Mouse (Mus musculus) intestine, embryonic 16.5 days (tissue): ENCODE results near the gene Ssh1. TPM values are rescaled to one million over a fixed set of nuclear protein-coding genes. Genes with fewer than 3 reads are reported as not detected.

Source experiments
- ATAC-seq: fragments of 200-750 bp; cut with Nextera tagmentation; 2 replicates; pipeline ENCODE4 v1.8.0; 2017; ENCODE audit warnings: moderate TSS enrichment, moderate library complexity
- H3K27ac ChIP-seq: fragments of 300-500 bp; sonication (generic); 2 replicates; pipeline ENCODE4 v1.5.1; 2014; ENCODE audit warnings: mild to moderate bottlenecking, low read length
- H3K27me3 ChIP-seq: fragments of 300-500 bp; sonication (generic); replicated peaks from 2 replicates; pipeline ENCODE4 v1.6.1; 2014; ENCODE audit warnings: low read length, control low read depth, mixed read lengths; ENCODE audit not compliant: control insufficient read depth, insufficient read depth
- H3K36me3 ChIP-seq: fragments of 300-500 bp; sonication (generic); 2 replicates; pipeline ENCODE4 v1.6.1; 2014; ENCODE audit warnings: low read length, control low read depth; ENCODE audit not compliant: control insufficient read depth, insufficient read depth
- H3K4me1 ChIP-seq: fragments of 300-500 bp; sonication (generic); 2 replicates; pipeline ENCODE4 v1.6.1; 2014; ENCODE audit warnings: low read length, control low read depth, mixed read lengths; ENCODE audit not compliant: control insufficient read depth, insufficient read depth
- H3K4me2 ChIP-seq: fragments of 300-500 bp; sonication (generic); 2 replicates; pipeline ENCODE4 v1.6.1; 2014; ENCODE audit warnings: low read depth, low read length, control low read depth
- H3K4me3 ChIP-seq: fragments of 300-500 bp; sonication (generic); 2 replicates; pipeline ENCODE4 v1.5.1; 2014; ENCODE audit warnings: mild to moderate bottlenecking, low read length
- H3K9ac ChIP-seq: fragments of 300-500 bp; sonication (generic); 2 replicates; pipeline ENCODE4 v1.6.1; 2014; ENCODE audit warnings: low read depth, low read length
- H3K9me3 ChIP-seq: fragments of 300-500 bp; sonication (generic); 2 replicates; pipeline ENCODE4 v1.6.1; 2016; ENCODE audit warnings: low read length, control low read depth; ENCODE audit not compliant: control insufficient read depth
- WGBS: fragments of 180-500 bp; shearing (Covaris S2); extraction: QIAGEN DNeasy Blood & Tissue Kit; methylation state at CpG from one replicate; pipeline ENCODE4 v1.1.7; 2014; 5-methylcytosine and 5-hydroxymethylcytosine counted together
- polyA plus RNA-seq: library from polyadenylated mRNA; unstranded; fragments of >200 nt; fragmentation: Nextera tagmentation; extraction: Ambion mirVana; gene quantifications from 2 replicates; pipeline ENCODE4 v1.2.1, GENCODE M21; 2015

The Ssh1 gene
- 7.1 and 7.8 TPM in 2 replicates for polyA plus RNA-seq

DNA sequence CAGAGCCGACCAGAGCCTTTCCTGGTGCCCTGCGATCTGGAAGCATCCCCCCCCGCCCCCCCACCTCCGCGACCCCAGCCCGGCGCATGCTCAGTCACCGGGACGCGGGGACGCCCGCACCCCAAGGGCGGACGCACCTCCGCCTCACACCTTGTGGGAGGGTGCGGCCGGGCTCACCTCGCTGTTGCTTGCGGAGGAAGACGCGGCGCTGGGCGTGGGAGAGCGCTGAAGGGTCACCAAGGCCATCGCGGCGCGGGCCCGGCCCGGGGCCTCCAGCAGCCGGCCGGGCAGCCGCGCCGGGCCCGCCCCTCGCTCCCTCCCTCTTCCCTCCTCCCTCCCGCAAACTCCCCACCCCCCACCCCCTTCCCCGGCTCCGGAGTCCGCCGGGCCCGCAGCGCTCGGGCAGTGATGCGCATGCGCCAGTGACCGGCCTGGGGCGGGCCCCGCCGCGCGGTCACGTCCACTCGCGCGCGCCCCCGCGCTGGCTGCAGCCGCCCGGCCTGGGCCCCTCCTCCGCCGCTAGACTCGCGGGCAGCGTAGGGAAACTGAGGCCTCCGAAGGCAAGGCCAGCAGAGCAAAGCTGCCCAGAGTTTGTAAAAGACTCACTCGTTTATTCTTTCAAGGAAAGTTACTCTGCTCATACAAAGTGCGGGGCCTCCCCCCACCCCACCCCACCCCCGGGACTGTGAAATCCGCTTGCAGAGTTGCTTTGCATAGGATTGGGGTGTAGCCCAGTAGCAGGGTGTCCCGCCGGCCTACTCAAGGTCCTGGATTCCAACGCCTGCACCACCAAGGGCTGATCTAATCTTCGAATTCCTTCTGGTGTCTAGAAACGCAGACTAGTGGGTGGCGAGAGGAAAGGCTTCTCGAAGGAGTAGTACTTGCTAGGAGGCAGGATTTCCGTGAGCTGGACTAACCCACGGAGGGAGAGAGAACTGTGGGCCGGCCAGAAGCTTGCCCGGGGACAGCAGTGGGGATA, at the start of gene Ssh1:
Gene Ssh1 (minus strand): TSS at position 408 of the 979 bp plus-strand sequence.
- peak within 1 kb of the TSS; percentile 80 for H3K4me3 ChIP-seq
- H3K4me2 ChIP-seq = peak within 1 kb of the TSS; percentile 74
- no peaks in the 10 kb centered on the region for H3K9me3 ChIP-seq
- ATAC-seq = peak; percentile 90
- no peaks in the 10 kb centered on the region; the same call in 1 of the 2 replicates for H3K36me3 ChIP-seq
- peak within 1 kb of the TSS; percentile 90 for H3K27ac ChIP-seq
- H3K27me3 ChIP-seq = no peaks in the 10 kb centered on the region
- H3K4me1 ChIP-seq = peaks cover 33% of the 10 kb centered on the region
- H3K9ac ChIP-seq = peak within 1 kb of the TSS; percentile 96
- WGBS = 1% methylated on average over 79 of the region's 83 CpGs

- WGBS = 12% methylated on average over 15 of the region's 15 CpGs
- no peaks in the 10 kb centered on the region for H3K27me3 ChIP-seq
- H3K4me2 ChIP-seq = peak overlapping the region; percentile 17; the same call in 1 of the 2 replicates
- 0 out of 2 replicates have a peak overlapping the region, but pooled peaks have one; percentile 0 for H3K4me3 ChIP-seq
- H3K27ac ChIP-seq = peak overlapping the region; percentile 76
- peaks cover 12% of the 10 kb centered on the region for H3K4me1 ChIP-seq
- H3K9ac ChIP-seq = no peak overlapping the region
- no peaks in the 10 kb centered on the region for H3K9me3 ChIP-seq
- no peaks in the 10 kb centered on the region for H3K36me3 ChIP-seq
- peak; percentile 95 for ATAC-seq
These were observed 47.7 kb upstream of the Ssh1 start for GRCm38 (mm10) chr5:114041327-114041930.

- Histone ChIP-seq H3K27ac (peak overlapping the region; percentile 76), H3K4me2 (peak overlapping the region; percentile 17; the same call in 1 of the 2 replicates), H3K36me3 (no peaks in the 10 kb centered on the region), H3K9me3 (no peaks in the 10 kb centered on the region), H3K4me1 (peaks cover 12% of the 10 kb centered on the region), H3K27me3 (no peaks in the 10 kb centered on the region), H3K4me3 (0 out of 2 replicates have a peak overlapping the region, but pooled peaks have one; percentile 0), H3K9ac (no peak overlapping the region)
- peak; percentile 16; the same call in 1 of the 2 replicates for ATAC-seq
- WGBS = 49% methylated on average over 1 of the region's 1 CpGs
These were observed 47.2 kb upstream of the Ssh1 start for GRCm38 (mm10) chr5:114040911-114041310.

DNA sequence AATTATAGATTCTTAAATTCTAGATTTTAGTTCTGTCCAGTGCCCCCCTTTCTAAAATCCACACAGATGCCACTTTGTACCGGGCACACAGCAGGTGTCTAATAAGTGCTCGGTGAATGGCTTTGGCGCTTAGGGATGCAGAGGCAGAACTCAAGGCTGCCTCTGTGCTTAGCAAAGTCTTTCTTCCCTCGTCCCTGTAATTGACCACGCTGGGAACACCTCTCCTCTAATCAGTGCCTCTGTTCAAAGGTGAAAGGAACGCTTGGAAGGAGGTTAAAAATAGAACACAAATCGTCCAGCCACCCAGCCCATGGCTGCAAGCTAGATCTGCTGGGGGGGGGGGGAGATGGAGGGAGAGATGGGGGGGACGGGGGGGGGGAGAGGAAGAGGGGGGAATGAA, 46.8 kb upstream of the Ssh1 start:
- Histone ChIP-seq H3K4me2 (no peak overlapping the region), H3K4me3 (no peak overlapping the region), H3K36me3 (no peaks in the 10 kb centered on the region), H3K9ac (no peak overlapping the region), H3K27me3 (no peaks in the 10 kb centered on the region), H3K27ac (peak overlapping the region; percentile 76), H3K4me1 (peaks cover 12% of the 10 kb centered on the region), H3K9me3 (no peaks in the 10 kb centered on the region)
- WGBS = 31% methylated on average over 7 of the region's 8 CpGs
- ATAC-seq = peak; percentile 70

- Histone ChIP-seq H3K36me3 (no peaks in the 10 kb centered on the region), H3K27ac (no peak overlapping the region), H3K9ac (no peak overlapping the region), H3K4me1 (no peaks in the 10 kb centered on the region), H3K9me3 (no peaks in the 10 kb centered on the region), H3K4me3 (no peak overlapping the region), H3K4me2 (no peak overlapping the region), H3K27me3 (no peaks in the 10 kb centered on the region)
- no peak for ATAC-seq
- WGBS = 59% methylated on average over 10 of the region's 10 CpGs
These were observed 41.4 kb upstream of the Ssh1 start for GRCm38 (mm10) chr5:114035111-114035510.

GRCm38 (mm10) chr5:114034393-114034792, 40.7 kb upstream of the Ssh1 start:
- no peak overlapping the region for H3K27ac ChIP-seq
- no peaks in the 10 kb centered on the region for H3K9me3 ChIP-seq
- H3K9ac ChIP-seq = no peak overlapping the region
- H3K36me3 ChIP-seq = no peaks in the 10 kb centered on the region
- no peaks in the 10 kb centered on the region for H3K27me3 ChIP-seq
- H3K4me3 ChIP-seq = no peak overlapping the region
- WGBS = 72% methylated on average over 7 of the region's 7 CpGs
- no peak overlapping the region for H3K4me2 ChIP-seq
- ATAC-seq = no peak
- no peaks in the 10 kb centered on the region for H3K4me1 ChIP-seq

DNA sequence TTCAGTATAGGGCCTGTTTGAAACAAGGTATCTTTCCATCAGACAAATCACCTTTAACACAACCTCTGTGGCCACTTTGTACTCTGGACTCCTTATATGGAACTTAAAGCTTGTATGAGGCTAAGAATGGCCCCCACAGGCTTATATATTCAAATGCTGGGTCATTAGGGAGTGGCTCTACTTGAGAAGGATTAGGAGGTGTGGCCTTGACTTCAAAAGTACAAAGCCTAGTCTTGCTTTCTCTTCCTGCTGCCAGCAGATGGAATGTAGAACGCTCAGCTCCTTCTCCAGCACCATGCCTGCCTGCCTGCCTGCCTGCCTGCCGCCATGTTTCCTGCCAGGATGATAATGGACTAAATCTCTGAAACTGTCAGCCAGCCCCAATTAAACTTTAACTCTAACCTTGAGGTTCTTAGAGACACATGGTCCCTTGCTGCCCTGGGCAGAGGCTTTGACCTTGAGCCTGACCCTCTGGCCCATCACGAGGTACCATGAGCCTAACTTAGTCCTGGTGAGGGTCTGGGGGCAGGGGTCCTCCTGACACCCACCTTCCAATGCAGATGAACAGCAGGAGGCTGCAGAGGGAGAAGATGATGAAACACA, 38.6 kb upstream of the Ssh1 start:
- Histone ChIP-seq H3K36me3 (no peaks in the 10 kb centered on the region), H3K9ac (no peak overlapping the region), H3K27ac (no peak overlapping the region), H3K4me3 (no peak overlapping the region), H3K4me1 (no peaks in the 10 kb centered on the region), H3K27me3 (no peaks in the 10 kb centered on the region), H3K4me2 (no peak overlapping the region), H3K9me3 (no peaks in the 10 kb centered on the region)
- ATAC-seq = no peak
- 80% methylated on average over 3 of the region's 3 CpGs for WGBS

GRCm38 (mm10) chr5:114030652-114031051, 37.0 kb upstream of the Ssh1 start:
- WGBS = 87% methylated on average over 12 of the region's 12 CpGs
- no peaks in the 10 kb centered on the region for H3K27me3 ChIP-seq
- H3K9me3 ChIP-seq = no peaks in the 10 kb centered on the region
- no peak overlapping the region for H3K4me2 ChIP-seq
- no peaks in the 10 kb centered on the region for H3K4me1 ChIP-seq
- H3K9ac ChIP-seq = no peak overlapping the region
- no peak overlapping the region for H3K4me3 ChIP-seq
- ATAC-seq = no peak
- H3K36me3 ChIP-seq = no peaks in the 10 kb centered on the region
- no peak overlapping the region for H3K27ac ChIP-seq

- WGBS = 86% methylated on average over 12 of the region's 12 CpGs
- Histone ChIP-seq H3K27me3 (no peaks in the 10 kb centered on the region), H3K4me3 (no peak overlapping the region), H3K9ac (no peak overlapping the region), H3K4me2 (no peak overlapping the region), H3K27ac (no peak overlapping the region), H3K36me3 (no peaks in the 10 kb centered on the region), H3K9me3 (no peaks in the 10 kb centered on the region), H3K4me1 (peaks cover 6% of the 10 kb centered on the region; the same call in 1 of the 2 replicates)
- no peak for ATAC-seq
These were observed 34.4 kb upstream of the Ssh1 start for GRCm38 (mm10) chr5:114028111-114028510.
